Mouse (Mus musculus): ENCODE results near the gene Pias4. TPM values are rescaled to one million over a fixed set of nuclear protein-coding genes. Genes with fewer than 3 reads are reported as not detected.

The Pias4 gene
- polyA plus RNA-seq (2012; rRNA removed): 41.9 and 42.9 TPM in 2 replicates

DNA sequence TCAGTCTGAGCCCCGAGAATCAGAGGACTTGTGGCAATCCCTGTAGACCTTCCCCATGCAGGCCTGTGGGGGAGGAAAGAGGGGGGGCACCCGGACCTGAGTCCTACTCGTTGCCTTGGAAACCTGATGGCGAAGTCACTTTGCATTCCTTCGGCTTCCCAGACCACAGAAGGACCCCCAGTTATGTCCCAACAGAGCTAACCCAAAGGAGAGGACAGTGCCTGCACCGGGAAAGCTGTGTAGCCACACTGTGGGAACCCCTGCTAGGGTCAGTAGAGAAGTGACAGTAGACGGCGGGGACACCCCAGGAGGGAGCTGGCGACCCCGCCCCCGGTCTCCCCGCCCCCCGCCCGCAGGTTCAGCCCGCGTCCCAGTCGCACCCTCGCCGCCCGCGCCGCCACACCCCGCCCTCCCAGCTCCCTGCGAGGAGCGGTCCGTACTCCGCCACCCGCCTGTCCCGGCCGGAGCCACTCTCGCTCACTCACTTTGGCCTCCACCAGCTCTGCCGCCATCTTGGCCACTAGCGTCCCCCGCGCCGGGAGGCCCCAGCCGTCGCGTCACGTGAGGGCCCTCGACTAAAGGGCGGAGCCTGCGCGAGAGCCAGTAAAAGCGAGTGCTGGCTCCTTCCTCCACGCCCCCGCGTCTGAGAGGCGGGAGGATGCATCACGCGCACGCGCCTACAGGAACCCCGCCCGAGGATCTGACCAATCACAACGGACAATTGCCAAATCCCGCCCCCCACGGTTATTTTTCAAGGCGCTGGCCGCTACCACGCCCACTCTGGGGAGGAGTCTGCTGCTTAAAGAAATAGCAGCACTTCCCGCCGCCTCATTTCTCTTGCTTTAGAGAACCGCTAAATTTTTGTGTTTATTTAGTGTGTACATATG, at the start of gene Pias4:
Gene Pias4 (minus strand): TSS at position 724 of the 887 bp plus-strand sequence.

DNA sequence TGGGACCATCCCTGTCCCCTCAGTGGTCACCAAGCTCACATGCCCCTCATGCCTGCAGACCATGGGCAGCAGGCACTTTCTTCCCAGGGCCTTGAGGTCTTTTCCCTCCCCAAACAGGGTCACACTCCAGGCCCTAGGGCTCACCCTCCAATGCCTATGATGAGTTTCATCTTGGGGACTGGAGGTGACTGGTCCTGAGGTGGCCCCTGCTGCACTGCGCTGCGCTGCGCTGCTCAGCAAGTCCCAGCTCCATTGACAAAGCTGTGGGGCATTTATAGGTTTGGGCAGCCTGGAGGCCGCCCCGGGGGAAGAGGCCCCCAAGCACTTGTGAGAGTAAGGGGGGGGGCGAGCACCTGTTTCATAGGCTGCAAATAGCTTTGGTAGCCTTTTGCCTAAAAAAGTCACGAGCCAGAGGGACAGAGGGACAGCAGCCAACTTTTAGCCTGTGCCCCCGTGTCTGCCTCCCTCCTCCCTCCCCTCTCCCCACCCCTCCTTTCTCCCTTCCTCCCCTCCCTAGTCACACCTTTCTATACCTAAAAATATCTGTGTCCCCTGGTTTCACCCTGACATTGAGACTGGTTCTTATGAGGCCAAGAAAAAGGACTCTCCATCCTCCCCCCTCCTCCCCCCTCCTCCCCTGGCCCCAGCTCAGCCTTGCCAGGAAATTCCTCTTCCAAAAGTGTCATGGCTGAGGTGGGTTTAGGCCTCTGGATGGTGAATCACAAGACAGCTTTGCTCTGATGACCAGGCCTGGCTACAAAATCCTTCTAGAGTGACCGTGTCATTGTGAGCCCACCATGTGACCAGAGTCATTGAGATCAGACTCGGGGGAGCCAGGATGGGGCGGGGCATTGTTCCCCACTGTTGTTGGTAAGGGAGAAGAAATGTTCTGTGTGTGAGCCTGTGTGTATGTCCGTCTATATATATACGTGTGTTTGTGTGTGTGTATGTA, 34.4 kb upstream of the Pias4 start, which contains the start of gene Nmrk2:
Gene Nmrk2 (minus strand): TSS at position 245 of the 952 bp plus-strand sequence.

DNA sequence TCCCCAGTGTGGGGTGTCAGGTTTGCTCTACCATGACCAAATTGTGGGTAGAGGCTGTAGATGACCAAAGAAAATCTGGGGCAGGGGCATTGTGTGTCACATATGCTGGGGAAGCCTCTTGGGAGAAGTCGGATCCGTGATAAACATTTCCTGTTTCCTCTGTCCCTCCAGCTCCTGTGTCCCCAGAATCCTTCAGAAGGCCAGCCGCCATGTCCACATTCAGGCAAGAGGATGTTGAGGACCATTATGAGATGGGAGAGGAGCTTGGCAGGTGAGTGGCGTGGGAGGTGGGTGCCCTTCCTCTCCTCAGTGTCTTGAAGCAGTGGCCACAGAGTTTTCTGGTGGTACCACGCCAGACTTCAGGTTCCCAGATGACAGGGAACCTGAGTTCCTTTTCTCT, 16.1 kb upstream of the Pias4 start, which contains the start of gene 4930442H23Rik:
Gene 4930442H23Rik (minus strand): TSS at position 45 of the 400 bp plus-strand sequence.

DNA sequence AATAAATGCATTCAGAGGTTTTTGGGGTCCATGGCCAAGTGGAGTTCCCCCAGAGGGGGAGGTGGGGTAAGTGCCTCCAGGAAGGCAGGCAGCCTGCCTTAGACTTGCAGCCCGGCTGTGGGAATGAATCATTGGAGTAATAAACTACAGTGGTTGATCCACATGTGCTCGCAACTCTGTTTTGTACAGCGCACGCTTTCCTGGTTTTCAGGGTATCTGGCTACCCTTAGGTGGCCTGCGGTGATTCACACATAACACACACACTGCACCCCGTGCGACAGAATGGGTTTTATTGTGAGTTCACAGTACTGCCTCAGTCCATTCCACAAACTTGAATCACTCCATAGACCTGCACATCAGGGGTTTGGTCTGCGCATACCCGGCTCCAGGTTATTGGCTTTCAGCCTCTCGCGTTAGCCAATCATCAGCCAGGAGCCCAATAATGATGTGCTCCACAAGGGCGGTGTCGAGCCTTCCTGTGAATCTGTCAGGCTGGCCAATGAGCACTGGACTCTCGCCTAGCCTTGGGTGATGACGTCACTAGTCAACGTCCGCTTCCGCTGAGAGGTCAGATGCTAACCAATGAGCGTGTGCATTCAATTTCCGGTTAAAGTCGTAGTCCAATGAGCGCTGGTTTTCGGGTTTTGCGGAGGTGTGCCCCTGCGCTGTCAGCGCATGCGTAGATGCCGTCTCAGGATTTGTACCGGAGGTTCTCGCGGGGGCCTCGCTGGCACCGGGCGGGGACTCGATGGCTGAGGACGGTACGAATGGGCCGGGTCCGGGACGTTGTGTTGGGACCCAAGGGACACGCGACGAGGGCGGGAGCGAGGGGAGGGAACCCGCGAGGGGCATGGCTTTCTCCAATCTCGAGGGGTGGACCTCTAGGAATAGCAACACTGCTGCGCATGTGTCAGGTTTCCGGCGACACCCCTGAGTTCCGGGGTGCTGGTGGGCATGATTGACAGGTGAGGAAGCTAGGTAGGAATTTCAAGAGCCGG, 14.9 kb upstream of the Pias4 start, which contains the start of gene Dapk3:
Gene Dapk3 (plus strand): TSS at position 670 of the 998 bp plus-strand sequence.

DNA sequence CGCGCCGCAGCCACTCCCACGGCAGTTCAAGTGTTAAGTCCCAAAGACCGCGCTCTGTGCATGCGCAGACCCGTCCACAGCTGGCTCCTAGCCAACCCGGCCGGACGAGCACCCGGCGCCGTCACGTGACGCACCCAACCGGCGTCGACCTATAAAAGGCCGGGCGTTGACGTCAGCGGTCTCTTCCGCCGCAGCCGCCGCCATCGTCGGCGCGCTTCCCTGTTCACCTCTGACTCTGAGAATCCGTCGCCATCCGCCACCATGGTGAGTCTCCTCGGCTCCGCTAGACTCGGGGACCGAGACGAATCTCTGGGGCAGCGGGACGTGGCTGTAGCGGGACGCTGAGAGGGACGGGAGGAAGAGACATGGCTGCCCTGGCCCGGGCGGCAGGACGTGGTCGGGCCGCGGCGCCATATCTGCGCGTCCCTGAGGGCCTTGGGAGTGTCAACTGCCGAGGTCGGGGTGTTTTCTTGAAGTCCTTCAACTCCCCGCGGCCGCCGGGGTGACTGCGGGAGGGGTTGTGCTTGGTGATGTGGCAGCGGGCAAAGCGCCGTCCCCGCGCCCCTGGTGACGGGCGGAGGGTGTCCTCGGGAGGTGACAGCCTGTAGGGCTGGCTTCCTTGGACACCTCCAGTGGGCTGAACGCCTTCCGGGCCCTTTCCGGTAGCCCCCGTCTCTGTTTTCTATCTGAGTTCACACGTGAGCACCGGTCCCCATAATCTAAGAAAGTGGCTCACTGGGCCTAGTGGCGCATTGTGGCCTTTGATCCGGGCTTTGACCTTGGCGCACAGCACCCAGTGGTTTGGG, 8.9 kb upstream of the Pias4 start, which contains the start of gene Eef2:
Gene Eef2 (plus strand): TSS at position 166 of the 806 bp plus-strand sequence.

DNA sequence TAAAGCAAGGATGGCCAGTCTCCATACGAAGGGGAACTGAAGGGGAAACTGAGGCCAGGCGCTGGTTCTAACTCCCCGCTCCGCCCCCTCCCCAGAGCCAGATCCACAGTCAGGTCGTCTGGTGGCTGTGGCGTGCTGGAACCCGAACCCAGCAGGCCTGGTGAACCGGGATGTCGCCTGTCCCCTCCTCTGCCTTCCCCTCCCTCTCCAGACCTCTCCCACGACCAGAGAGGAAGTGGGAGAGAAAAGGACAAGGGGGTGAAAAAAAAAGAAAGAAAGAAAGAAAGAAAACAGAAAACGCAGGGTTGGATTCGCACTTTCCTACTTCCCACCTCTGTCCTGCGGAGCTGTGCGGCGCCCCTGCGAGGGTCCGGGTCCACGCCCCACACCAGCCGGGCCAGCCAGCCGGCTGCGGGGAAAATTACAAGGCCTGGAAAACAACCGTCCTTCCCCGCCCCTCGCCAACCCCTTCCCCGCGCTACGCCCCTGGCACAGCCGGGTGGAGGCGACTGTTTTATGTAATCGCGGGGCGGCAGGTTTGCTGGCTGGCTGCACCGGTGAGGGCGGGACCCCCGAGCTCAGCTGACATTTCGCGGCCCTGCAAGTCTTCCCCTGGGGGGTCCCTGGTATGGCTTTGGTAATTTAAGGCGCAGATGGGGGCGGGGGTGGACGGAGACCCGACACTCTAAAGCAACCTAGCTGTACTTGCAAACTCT, 32.6 kb downstream of the Pias4 start, which contains the start of gene Zbtb7a:
Gene Zbtb7a (plus strand): TSS at position 255 of the 716 bp plus-strand sequence.

DNA sequence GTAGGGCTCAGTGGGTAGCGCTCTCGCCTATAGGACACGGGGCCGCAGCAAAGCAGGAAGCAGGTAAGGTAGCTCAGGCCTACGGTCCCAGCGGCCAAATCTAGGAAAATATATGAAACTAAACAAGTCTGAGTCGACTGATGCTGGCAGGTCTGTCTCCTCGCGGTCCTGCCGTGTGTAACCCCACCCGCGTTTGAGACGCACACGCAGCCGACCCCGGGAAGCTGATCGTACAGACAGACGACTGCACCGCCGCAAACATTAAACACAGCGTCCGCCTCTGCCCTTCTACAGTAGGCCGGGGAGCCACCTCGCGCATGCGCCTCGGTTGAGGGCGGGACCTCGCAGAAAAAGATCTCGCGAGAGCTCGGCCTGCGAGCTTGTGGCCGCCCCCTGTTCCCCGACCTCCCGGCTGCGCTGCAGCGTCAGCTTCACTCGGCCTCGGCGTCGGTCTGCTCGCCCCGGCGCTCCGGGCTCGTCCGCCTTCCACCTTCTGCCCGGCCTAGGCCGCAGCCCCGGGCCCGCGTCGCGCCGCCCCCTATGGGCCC, 62.1 kb downstream of the Pias4 start, which contains the start of gene Map2k2:
Gene Map2k2 (plus strand): TSS at position 351 of the 548 bp plus-strand sequence.

Other genes starting within 250 kb of the Pias4 start
- 67.4 and 72.6 TPM in 2 replicates for gene Lmnb2, start 249.7 kb downstream of the Pias4 start, polyA plus RNA-seq (2012; rRNA removed)
- gene Gadd45b, start 237.8 kb downstream of the Pias4 start, polyA plus RNA-seq (2012; rRNA removed): 11.8 and 18.5 TPM in 2 replicates
- gene Gng7, start 153.0 kb downstream of the Pias4 start, polyA plus RNA-seq (2012; rRNA removed): 10.9 and 12.3 TPM in 2 replicates
- gene Diras1, start 142.3 kb downstream of the Pias4 start, polyA plus RNA-seq (2012; rRNA removed): 37.6 and 39.8 TPM in 2 replicates
- gene Slc39a3, start 130.5 kb downstream of the Pias4 start, polyA plus RNA-seq (2012; rRNA removed): 53.7 and 54.5 TPM in 2 replicates
- gene Sgta, start 107.7 kb downstream of the Pias4 start, polyA plus RNA-seq (2012; rRNA removed): 278 and 296 TPM in 2 replicates
- gene Thop1, start 97.9 kb downstream of the Pias4 start, polyA plus RNA-seq (2012; rRNA removed): 68.1 and 69.3 TPM in 2 replicates
- gene Creb3l3, start 69.0 kb downstream of the Pias4 start, polyA plus RNA-seq (2012; rRNA removed): 0.23 and 0.35 TPM in 2 replicates
- 179 and 186 TPM in 2 replicates for gene Map2k2, start 62.0 kb downstream of the Pias4 start, polyA plus RNA-seq (2012; rRNA removed)
- 10.6 and 12.4 TPM in 2 replicates for gene Zbtb7a, start 32.7 kb downstream of the Pias4 start, polyA plus RNA-seq (2012; rRNA removed)
- gene Eef2, start 8.7 kb upstream of the Pias4 start, polyA plus RNA-seq (2012; rRNA removed): 1,386 and 1,461 TPM in 2 replicates
- 78.9 and 87.7 TPM in 2 replicates for gene Dapk3, start 15.1 kb upstream of the Pias4 start, polyA plus RNA-seq (2012; rRNA removed)
- gene 4930442H23Rik, start 15.9 kb upstream of the Pias4 start, polyA plus RNA-seq (2012; rRNA removed): not detected in 2 replicates
- gene Nmrk2, start 34.1 kb upstream of the Pias4 start, polyA plus RNA-seq (2012; rRNA removed): 0.14 and 0.18 TPM in 2 replicates
- gene Atcay, start 62.9 kb upstream of the Pias4 start, polyA plus RNA-seq (2012; rRNA removed): 103 and 115 TPM in 2 replicates
- gene Zfr2, start 65.2 kb upstream of the Pias4 start, polyA plus RNA-seq (2012; rRNA removed): 56.2 and 61.9 TPM in 2 replicates
- 27.4 and 30.6 TPM in 2 replicates for gene Matk, start 85.0 kb upstream of the Pias4 start, polyA plus RNA-seq (2012; rRNA removed)
- gene Mrpl54, start 99.0 kb upstream of the Pias4 start, polyA plus RNA-seq (2012; rRNA removed): 88.3 and 93.2 TPM in 2 replicates
- 42.9 and 51.3 TPM in 2 replicates for gene Apba3, start 99.0 kb upstream of the Pias4 start, polyA plus RNA-seq (2012; rRNA removed)
- gene Tjp3, start 123.7 kb upstream of the Pias4 start, polyA plus RNA-seq (2012; rRNA removed): 4.5 and 4.8 TPM in 2 replicates
- gene Pip5k1c, start 125.0 kb upstream of the Pias4 start, polyA plus RNA-seq (2012; rRNA removed): 190 and 197 TPM in 2 replicates
- 43.9 and 45.0 TPM in 2 replicates for gene Cactin, start 153.2 kb upstream of the Pias4 start, polyA plus RNA-seq (2012; rRNA removed)
- 3.5 and 4.3 TPM in 2 replicates for gene Tbxa2r, start 160.8 kb upstream of the Pias4 start, polyA plus RNA-seq (2012; rRNA removed)
- 0.04 and 0.13 TPM in 2 replicates for gene Gipc3, start 175.3 kb upstream of the Pias4 start, polyA plus RNA-seq (2012; rRNA removed)
- gene Hmg20b, start 182.6 kb upstream of the Pias4 start, polyA plus RNA-seq (2012; rRNA removed): 68.8 and 75.6 TPM in 2 replicates
- gene Mfsd12, start 189.6 kb upstream of the Pias4 start, polyA plus RNA-seq (2012; rRNA removed): 10.2 and 11.7 TPM in 2 replicates
- 0.14 and 0.44 TPM in 2 replicates for gene 4930404N11Rik, start 197.9 kb upstream of the Pias4 start, polyA plus RNA-seq (2012; rRNA removed)
- gene Fzr1, start 210.6 kb upstream of the Pias4 start, polyA plus RNA-seq (2012; rRNA removed): 130 and 138 TPM in 2 replicates
- 65.9 and 67.3 TPM in 2 replicates for gene Dohh, start 216.5 kb upstream of the Pias4 start, polyA plus RNA-seq (2012; rRNA removed)
- gene Gm48551, start 216.5 kb upstream of the Pias4 start, polyA plus RNA-seq (2012; rRNA removed): 6.7 and 7.1 TPM in 2 replicates
- 8.2 and 10.2 TPM in 2 replicates for gene Gm48552, start 221.1 kb upstream of the Pias4 start, polyA plus RNA-seq (2012; rRNA removed)
- gene Smim24, start 225.1 kb upstream of the Pias4 start, polyA plus RNA-seq (2012; rRNA removed): 3.1 and 3.9 TPM in 2 replicates

All from central nervous system, embryonic 14 days (tissue).